Mouse (Mus musculus) adrenal gland, adult (tissue): ENCODE measurements at regions not wholly inside any gene's neighbourhood (a gene's known extent, or its start where the extent isn't known, plus 50 kb on each side); places are given as distances from the start of the nearest gene placed in this dataset.

Experiments
- DNase-seq, 2 experiments: peaks; one replicate each; pipeline ENCODE4 v3.0.0; 2022 to 2023; ENCODE audit warnings: low spot score in 1 of 2; ENCODE audit not compliant: inconsistent age in 2 of 2

DNA sequence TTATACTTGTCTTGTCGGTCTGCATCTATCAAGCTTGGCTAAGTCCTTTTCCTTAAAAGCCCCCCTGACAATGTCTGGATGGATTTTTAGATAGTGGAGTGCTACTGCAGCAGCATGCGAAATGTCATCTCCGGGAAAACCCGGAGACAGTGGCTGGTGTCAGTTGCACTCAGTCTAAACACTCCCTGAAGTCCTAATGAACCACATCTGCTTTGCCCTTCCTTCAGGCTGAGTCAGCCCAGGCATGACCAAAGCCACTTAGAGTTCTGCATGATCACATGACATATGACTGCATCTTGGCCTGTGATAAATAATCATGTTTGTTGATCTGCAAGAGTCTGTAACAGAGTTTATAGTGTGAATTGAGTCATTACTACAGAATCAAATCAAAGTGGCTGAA is 255.7 kb upstream of the Sall1 start:
- DNase-seq = no peak

DNA sequence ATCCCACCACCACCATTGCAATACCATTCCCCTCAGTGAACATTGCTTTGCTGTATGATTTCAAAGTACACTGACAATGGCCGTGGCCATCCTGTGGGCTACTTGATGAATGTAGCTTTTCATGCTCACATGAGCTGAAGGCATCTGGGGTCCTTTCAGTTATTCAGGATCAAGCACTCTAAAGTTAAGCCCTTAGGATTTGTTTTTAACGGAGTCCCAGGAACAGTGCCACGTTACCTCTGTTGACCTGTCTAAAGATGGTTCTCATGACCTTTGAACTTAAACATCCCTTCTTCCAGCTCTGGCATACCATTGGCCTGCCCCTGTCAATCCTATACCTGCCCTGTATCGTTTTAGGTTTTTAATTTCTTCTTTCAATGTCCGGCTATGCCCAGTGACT is 251.7 kb upstream of the Sall1 start:
- DNase-seq = no peak

DNA sequence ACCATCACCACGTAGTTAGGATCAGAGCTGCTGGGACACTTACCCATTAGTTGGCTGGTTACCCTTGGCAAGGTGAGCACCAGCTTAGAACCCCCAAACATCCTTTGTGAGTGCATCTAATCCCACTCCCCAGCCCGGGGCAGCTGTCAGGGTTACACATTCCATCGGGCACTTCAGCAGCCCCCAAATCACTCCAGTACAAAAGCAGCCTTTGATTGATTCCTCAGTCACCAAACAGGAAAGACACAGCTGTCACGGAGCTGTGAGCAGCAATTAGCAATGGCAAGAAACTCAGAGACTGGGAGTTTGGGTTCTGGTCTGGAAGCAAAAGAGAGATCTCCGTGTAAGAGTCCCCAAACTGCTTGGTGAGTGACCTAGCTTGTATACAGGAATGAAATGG is 245.1 kb upstream of the Sall1 start:
- no peak for DNase-seq

DNA sequence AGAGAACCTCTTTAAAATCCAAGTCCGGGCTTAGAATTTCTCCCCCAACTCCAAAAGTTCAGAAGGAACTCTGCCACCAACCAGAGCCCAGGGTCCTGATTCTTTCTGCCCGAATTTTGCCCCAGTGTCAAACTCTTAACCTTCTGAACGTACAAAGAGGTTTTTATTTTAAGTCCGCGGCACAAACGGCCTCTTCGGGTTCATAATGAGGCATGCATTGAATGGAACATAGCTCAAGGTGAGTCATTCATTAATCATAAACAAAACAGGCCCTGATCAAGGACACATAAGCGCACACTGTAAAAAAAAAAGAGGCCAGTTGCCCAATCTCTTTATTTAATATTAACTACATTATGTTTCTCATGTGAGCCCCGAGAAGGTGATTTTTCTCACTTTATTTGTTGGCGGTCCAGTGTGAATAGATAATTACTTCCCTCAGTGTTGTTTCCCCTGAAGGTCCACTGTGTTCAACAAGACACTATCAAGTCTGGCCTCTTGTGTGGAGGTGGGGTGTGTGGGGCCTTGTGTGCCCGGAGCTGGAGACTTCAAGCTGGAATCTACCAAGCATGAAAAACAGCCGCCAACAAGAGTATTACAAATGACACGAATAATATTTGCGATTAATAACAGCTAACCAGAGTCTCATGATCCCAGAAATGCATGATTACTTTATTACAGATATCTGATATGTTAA is 241.1 kb upstream of the Sall1 start:
- DNase-seq = peak; percentile 11 to 68

GRCm38 (mm10) chr8:89283105-89284096 is 239.4 kb upstream of the Sall1 start:
- DNase-seq = no peak

- peak in 1 of 2 experiments; percentile 43 for DNase-seq
Measured at GRCm38 (mm10) chr8:89279844-89280243, 235.9 kb upstream of the Sall1 start.

GRCm38 (mm10) chr8:89279142-89279541 is 235.2 kb upstream of the Sall1 start:
- no peak for DNase-seq

- DNase-seq = no peak
Measured at GRCm38 (mm10) chr8:89273276-89273675, 229.3 kb upstream of the Sall1 start.

- peak; percentile 18 to 65 for DNase-seq
Measured at GRCm38 (mm10) chr8:89272381-89272815, 228.4 kb upstream of the Sall1 start.

DNA sequence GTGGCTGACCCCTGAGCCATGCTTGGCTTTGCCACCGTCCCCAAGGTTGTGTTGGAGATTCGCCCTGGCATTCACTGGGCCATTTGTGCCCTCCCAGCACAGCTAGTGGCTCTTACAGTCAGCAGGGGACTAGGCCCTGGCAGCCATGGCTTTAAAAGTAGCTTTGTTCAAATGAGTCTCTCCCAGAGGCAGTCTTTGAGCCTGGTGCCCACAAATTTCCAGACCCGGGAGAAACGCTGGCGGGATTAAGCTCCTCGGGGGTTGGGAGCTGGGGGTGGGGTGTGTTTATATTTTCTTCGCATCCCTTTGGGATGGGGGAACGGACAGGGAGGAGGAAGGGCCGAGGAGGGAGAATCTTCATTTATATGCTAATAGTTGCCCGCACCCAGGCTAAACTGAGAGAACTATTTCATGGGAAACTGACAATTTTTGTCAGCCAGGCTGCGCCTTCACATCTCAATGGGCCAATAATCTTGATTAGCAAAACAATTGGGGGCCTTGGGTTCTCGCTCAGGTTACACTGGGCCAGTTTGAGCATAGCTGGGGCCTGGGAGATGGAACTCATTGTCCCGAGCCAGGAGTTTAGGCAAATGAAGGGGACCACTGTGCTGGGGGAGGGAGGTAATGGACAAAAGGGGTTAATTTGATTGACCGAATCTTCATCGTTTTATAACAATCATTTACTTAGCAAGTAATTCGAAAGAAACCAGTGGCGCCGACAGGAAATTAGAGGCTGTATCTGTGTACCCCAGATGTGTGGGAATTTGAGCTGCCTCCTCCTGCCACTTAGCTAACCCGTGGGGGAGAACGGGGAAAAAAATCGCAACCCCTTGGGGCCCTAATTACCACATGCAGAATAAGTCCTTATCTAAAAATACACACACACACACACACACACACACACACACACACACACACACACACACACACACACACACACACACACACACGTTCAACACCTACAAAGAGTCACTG is 227.7 kb upstream of the Sall1 start:
- no peak for DNase-seq

DNA sequence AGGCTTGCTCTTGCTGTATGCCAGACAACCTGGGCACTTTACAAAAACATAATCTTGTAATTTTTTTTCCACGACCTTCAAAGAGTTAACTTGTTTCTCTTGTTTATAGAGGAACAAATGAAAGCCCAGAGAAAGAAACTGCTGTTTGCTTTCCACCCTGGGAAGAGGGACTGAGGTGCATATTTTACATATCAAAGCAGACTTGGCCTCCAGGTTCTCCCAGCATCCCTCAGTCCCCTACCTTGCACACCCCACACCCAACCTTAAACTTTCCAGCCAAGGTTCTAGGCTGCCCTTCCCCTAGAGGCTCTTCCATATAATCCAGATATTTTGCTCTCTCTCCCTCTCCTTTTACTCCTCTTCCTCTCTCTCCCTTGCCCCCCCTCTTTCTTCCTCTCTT is 226.0 kb upstream of the Sall1 start:
- no peak for DNase-seq

- no peak for DNase-seq
Measured at GRCm38 (mm10) chr8:89261163-89261812, 217.3 kb upstream of the Sall1 start.

DNA sequence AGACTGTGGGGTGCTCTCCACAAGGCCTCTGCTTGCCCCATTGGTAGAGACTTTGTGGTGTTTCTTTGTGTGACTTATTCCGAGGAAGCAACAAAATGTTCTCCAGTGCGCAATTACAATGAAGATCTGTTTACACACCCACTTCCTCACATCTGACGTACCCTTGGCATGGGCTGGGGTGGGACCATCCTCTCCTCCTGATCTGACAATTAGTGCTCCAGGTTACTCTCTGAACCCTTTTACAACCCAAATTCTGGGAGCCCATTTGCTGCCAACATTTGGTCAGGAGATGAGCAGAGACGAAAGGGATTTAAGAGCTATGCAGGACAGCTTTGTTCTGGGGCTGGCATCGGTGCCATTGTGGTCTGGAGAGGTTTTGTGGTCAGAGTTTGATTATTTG is 215.9 kb upstream of the Sall1 start:
- no peak for DNase-seq

DNA sequence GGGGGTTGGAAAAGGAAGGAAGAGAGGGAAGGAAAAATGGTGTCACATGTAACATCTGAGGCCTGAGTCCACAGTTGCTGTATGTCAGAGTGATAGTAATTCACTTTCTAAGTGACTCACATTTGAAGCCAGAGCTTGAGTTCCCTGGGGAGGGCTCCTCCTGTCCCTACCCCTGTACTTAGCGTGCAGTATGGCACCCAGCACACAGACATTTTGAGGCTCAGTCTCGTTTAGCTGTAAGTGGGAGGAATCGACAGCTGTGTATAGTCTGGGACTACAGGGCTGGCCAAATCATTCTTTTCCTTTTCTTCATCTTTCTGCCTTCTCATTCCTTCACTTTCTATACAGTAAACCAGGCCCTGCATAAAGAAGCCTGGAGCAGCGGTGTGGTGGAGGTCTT is 202.4 kb upstream of the Sall1 start:
- DNase-seq = no peak

DNA sequence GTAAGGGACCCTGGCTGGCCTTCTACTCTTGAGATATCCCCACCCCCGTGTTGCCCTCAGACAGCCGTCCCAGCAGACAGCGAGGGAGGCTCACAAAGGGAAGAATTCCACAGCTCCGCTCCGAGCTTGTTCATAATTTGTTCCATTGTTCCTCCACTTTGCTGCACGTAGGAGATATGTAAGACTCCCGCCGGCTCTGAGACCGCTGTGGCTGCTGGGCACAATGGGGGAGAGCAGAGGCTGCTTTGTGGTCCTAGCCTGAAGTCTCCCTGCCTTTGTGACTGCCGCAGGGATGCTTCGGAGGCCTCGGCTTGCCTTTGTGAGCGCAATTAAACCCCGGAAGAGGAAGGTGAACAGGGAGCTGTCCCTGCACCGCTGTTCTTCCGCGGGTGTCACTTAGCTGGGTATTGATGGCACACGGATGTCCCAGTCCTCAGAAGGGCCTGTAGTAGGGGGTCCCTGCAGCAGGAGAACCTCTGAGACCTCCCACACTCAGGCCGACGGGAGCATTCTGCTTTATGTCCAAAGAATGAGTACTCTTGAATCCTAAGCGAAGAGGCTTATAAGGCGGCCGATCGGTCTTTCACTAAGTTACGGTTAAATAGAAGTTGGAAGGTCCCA is 201.3 kb upstream of the Sall1 start:
- DNase-seq = no peak

- DNase-seq = no peak
Measured at GRCm38 (mm10) chr8:89241686-89242085, 197.7 kb upstream of the Sall1 start.

DNA sequence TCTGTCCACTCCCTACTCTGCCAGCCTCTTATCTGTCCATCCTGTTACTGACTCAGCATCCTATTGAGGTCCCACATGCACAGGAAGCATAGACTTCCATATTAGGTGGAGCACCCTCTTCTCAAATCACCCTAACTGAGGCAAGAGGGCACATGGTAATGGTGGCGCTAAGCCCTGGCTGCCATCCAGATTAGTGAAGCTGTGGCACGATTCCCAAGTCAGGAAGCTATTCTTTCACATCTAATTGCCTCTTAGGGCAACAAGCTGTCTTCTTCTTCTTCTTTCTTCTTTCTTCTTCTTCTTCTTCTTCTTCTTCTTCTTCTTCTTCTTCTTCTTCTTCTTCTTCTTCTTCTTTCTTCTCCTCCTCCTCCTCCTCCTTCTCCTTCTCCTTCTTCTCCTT is 195.7 kb upstream of the Sall1 start:
- no peak for DNase-seq

DNA sequence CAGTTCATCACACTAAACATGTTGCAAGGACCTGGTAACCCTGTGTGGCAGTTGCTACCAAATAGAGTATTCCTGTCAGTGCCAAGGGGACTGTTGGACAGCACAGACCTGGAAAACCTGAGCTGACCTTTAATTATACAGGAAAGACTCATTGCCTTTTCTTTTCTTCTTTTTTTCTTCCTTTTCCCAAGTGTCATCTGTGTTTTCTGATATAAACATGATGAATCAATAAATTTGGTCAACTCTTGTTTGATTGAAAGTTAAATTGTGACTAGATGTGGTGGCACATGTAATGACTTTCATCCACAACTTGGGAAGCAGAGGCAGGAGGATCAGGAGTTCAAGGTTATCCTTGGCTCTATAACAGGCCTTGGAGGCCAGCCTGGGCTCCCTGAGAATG is 190.1 kb upstream of the Sall1 start:
- no peak for DNase-seq

DNA sequence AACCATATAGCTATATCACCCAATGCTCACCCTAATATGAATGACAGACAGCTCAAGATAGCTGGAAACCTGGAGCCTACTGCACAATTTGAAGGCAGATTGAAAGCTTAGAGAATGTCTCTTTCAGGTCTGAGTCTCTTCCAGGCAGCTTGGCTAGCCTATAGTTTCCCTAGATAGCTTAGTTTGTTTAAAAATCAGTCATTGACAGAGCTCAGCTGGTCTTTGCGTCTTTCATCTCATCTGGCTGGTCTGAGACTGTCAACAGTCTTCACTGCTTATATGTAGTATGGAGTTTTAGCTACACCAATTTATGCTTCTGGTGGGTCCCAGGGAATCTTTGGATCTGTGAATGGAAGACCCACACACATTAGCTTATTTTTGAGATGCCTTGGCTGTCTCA is 188.4 kb upstream of the Sall1 start:
- DNase-seq = no peak

- no peak for DNase-seq
Measured at GRCm38 (mm10) chr8:89229144-89229543, 185.2 kb upstream of the Sall1 start.
